Mouse (Mus musculus): ENCODE data around the gene Ift80. TPM values are rescaled to one million over a fixed set of nuclear protein-coding genes. Genes with fewer than 3 reads are reported as not detected.

Ift80 gene
- polyA plus RNA-seq, 1 experiment from 2014 or later = 24.0 TPM

- H3K27me3 ChIP-seq (ENCODE audit: control insufficient read depth, insufficient read depth, low read length) = no peaks in the 10 kb centered on the region
- no peak overlapping the region for H3K27ac ChIP-seq (ENCODE audit: low read depth, low read length)
- no peaks in the 10 kb centered on the region; the same call in 1 of the 2 replicates for H3K36me3 ChIP-seq (ENCODE audit: control insufficient read depth, insufficient read depth, low read length)
- H3K4me3 ChIP-seq (ENCODE audit: low read depth, low read length) = peak overlapping the region; percentile 99
- WGBS = 8% methylated on average over 21 of the region's 21 CpGs
- DNase-seq (ENCODE audit: low spot score) = no peak
- no peak for ATAC-seq (replicated peaks; ENCODE audit: low FRiP score)
- no peaks in the 10 kb centered on the region for H3K9me3 ChIP-seq (ENCODE audit: control insufficient read depth, low read length)
- H3K4me2 ChIP-seq (ENCODE audit: low read depth, low read length, severe bottlenecking) = peak overlapping the region; percentile 81
- peak overlapping the region; percentile 95 for H3K9ac ChIP-seq (ENCODE audit: low read length)
- no peaks in the 10 kb centered on the region for H3K4me1 ChIP-seq (replicated peaks; ENCODE audit: control insufficient read depth, insufficient read depth, low read length)
These were observed 1.9 kb upstream of the Ift80 start for GRCm38 (mm10) chr3:69006246-69006760.

- H3K9ac ChIP-seq (ENCODE audit: low read length) = peak overlapping the region; percentile 95
- H3K4me3 ChIP-seq (ENCODE audit: low read depth, low read length) = peak overlapping the region; percentile 99
- H3K27me3 ChIP-seq (ENCODE audit: control insufficient read depth, insufficient read depth, low read length) = no peaks in the 10 kb centered on the region
- peak; percentile 81 for DNase-seq (ENCODE audit: low spot score)
- H3K36me3 ChIP-seq (ENCODE audit: control insufficient read depth, insufficient read depth, low read length) = no peaks in the 10 kb centered on the region; the same call in 1 of the 2 replicates
- under 1% methylated on average over 72 of the region's 72 CpGs for WGBS
- peak overlapping the region; percentile 81 for H3K4me2 ChIP-seq (ENCODE audit: low read depth, low read length, severe bottlenecking)
- H3K27ac ChIP-seq (ENCODE audit: low read depth, low read length) = peak overlapping the region; percentile 90
- H3K9me3 ChIP-seq (ENCODE audit: control insufficient read depth, low read length) = no peaks in the 10 kb centered on the region
- no peaks in the 10 kb centered on the region for H3K4me1 ChIP-seq (replicated peaks; ENCODE audit: control insufficient read depth, insufficient read depth, low read length)
- peak; percentile 78 for ATAC-seq (replicated peaks; ENCODE audit: low FRiP score)
These were observed 1.2 kb upstream of the Ift80 start for GRCm38 (mm10) chr3:69005338-69006245.

DNA sequence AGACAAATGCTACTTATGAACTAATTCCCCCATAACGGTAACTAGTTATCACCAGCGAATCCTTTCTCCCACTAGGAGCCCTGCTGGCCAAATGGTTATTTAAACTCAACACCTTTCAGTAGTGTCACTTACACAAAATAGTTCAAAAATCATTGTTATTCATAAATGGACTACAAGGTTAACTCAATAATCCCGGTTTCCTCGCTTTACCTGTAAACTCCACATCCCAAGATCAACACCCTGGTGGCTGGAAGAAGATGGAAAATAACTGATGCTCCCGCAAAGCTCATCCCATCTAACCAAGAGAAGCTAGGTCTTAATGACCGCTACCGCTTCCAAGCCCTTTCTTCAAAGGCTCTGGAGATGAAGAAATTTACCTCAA is 324 bp downstream of the Ift80 start:
- DNase-seq (ENCODE audit: low spot score) = no peak
- 1% methylated on average over 7 of the region's 7 CpGs for WGBS
- H3K9me3 ChIP-seq (ENCODE audit: control insufficient read depth, low read length) = no peaks in the 10 kb centered on the region
- no peaks in the 10 kb centered on the region for H3K27me3 ChIP-seq (ENCODE audit: control insufficient read depth, insufficient read depth, low read length)
- peak overlapping the region; percentile 90 for H3K27ac ChIP-seq (ENCODE audit: low read depth, low read length)
- H3K36me3 ChIP-seq (ENCODE audit: control insufficient read depth, insufficient read depth, low read length) = no peaks in the 10 kb centered on the region
- no peaks in the 10 kb centered on the region for H3K4me1 ChIP-seq (replicated peaks; ENCODE audit: control insufficient read depth, insufficient read depth, low read length)
- peak; percentile 45 for ATAC-seq (replicated peaks; ENCODE audit: low FRiP score)
- peak overlapping the region; percentile 99 for H3K4me3 ChIP-seq (ENCODE audit: low read depth, low read length)
- H3K4me2 ChIP-seq (ENCODE audit: low read depth, low read length, severe bottlenecking) = peak overlapping the region; percentile 47
- peak overlapping the region; percentile 95 for H3K9ac ChIP-seq (ENCODE audit: low read length)

DNA sequence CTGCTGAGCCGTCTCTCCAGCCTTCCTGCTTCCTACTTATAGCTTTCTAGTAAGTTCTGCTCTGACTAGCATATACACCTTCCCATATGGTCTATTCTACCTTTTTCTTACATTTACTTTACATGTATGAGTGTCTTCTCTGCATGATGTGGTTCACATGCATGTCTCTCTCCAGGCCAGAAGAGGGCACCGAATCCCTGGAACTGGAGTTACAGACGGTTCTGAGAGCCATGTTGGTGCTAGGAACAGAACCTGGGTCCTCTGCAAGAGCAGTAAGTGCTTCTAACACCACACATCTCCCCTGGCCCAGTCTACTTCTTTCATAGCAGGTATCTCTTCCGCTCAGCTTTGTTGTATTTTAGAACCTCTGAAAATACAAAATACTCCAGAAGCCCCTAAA is 1.6 kb downstream of the Ift80 start:
- ATAC-seq (replicated peaks; ENCODE audit: low FRiP score) (no peak), DNase-seq (ENCODE audit: low spot score) (no peak)
- H3K27me3 ChIP-seq (ENCODE audit: control insufficient read depth, insufficient read depth, low read length) = no peaks in the 10 kb centered on the region
- no peak overlapping the region for H3K9ac ChIP-seq (ENCODE audit: low read length)
- no peaks in the 10 kb centered on the region for H3K4me1 ChIP-seq (replicated peaks; ENCODE audit: control insufficient read depth, insufficient read depth, low read length)
- no peaks in the 10 kb centered on the region for H3K9me3 ChIP-seq (ENCODE audit: control insufficient read depth, low read length)
- H3K4me3 ChIP-seq (ENCODE audit: low read depth, low read length) = no peak overlapping the region
- H3K27ac ChIP-seq (ENCODE audit: low read depth, low read length) = no peak overlapping the region
- H3K4me2 ChIP-seq (ENCODE audit: low read depth, low read length, severe bottlenecking) = no peak overlapping the region
- H3K36me3 ChIP-seq (ENCODE audit: control insufficient read depth, insufficient read depth, low read length) = no peaks in the 10 kb centered on the region
- WGBS = 86% methylated on average over 4 of the region's 4 CpGs

DNA sequence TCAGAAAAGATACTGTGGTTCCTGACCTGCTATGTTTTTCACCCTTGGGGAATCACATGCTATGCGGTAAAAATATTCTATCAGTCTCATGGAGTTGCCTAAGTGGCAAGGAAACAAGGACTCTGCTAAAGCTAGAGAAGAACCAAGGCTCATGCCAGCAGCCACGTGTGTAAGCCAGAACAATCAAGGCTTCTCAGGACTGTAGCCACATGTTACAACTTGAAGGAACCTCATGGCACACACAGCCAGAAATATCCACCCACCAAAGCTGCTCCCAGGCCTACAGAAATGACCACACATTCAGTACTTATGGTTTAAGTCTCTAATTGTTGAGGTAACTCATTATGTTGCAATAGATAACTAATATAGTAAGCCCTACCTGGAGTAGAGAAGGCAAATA is 17.8 kb downstream of the Ift80 start:
- DNase-seq (ENCODE audit: low spot score) = no peak

DNA sequence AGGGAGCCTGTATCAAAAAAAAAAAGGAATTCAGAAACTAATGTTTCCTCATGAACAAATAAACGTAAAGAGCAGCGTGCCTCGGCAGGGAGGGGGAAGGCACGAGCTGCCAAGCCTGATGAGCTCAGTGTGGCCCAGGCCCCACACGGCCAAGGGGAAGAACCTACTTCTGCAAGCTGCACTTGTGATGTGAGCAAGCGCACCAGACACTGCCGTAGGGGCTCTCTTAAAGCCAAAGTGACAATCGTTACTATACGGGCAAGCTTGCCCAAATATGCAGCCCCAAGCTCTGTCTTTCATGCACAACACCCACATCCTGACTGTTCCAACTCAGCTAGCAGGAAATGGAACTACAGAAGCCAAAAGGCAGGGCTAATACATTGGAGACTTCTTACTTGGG is 23.5 kb downstream of the Ift80 start:
- no peak overlapping the region for H3K4me3 ChIP-seq (ENCODE audit: low read depth, low read length)
- 87% methylated on average over 9 of the region's 9 CpGs for WGBS
- DNase-seq (ENCODE audit: low spot score) = no peak
- H3K9ac ChIP-seq (ENCODE audit: low read length) = no peak overlapping the region
- ATAC-seq (replicated peaks; ENCODE audit: low FRiP score) = no peak
- no peaks in the 10 kb centered on the region for H3K27me3 ChIP-seq (ENCODE audit: control insufficient read depth, insufficient read depth, low read length)
- H3K36me3 ChIP-seq (ENCODE audit: control insufficient read depth, insufficient read depth, low read length) = no peaks in the 10 kb centered on the region
- H3K27ac ChIP-seq (ENCODE audit: low read depth, low read length) = no peak overlapping the region
- H3K4me1 ChIP-seq (replicated peaks; ENCODE audit: control insufficient read depth, insufficient read depth, low read length) = no peaks in the 10 kb centered on the region
- no peaks in the 10 kb centered on the region for H3K9me3 ChIP-seq (ENCODE audit: control insufficient read depth, low read length)
- no peak overlapping the region for H3K4me2 ChIP-seq (ENCODE audit: low read depth, low read length, severe bottlenecking)

More for the DNA sequence above, 17.8 kb downstream of the Ift80 start:
- Histone ChIP-seq H3K9me3 (ENCODE audit: control insufficient read depth, low read length) (no peaks in the 10 kb centered on the region), H3K4me2 (ENCODE audit: low read depth, low read length, severe bottlenecking) (no peak overlapping the region), H3K4me1 (replicated peaks; ENCODE audit: control insufficient read depth, insufficient read depth, low read length) (no peaks in the 10 kb centered on the region), H3K27me3 (ENCODE audit: control insufficient read depth, insufficient read depth, low read length) (no peaks in the 10 kb centered on the region), H3K4me3 (ENCODE audit: low read depth, low read length) (no peak overlapping the region), H3K36me3 (ENCODE audit: control insufficient read depth, insufficient read depth, low read length) (peaks cover 5% of the 10 kb centered on the region; the same call in 1 of the 2 replicates), H3K27ac (ENCODE audit: low read depth, low read length) (no peak overlapping the region), H3K9ac (ENCODE audit: low read length) (no peak overlapping the region)
- 89% methylated on average over 2 of the region's 2 CpGs for WGBS
- ATAC-seq (replicated peaks; ENCODE audit: low FRiP score) = no peak

DNA sequence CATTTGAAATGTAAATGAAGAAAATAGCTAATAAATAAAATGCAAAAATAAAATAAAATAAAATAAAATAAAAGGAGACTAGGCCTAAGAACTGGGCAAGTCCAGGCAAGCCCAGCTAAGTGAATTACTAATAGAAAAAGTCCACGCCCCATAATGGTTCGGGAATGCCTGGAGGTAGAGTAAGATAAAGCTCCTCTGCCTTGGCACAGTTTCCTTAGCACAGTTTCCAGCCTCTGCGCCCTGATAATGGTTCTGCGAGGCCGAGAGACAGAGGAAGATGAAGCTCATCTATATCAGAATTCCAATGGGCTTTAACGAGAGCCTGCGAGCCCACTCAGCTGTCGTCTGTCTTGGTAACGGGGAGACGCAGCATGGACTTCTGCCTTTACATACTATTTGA is 25.2 kb downstream of the Ift80 start:
- WGBS = 90% methylated on average over 10 of the region's 10 CpGs
- ATAC-seq (replicated peaks; ENCODE audit: low FRiP score) = no peak
- no peak overlapping the region for H3K4me2 ChIP-seq (ENCODE audit: low read depth, low read length, severe bottlenecking)
- H3K9me3 ChIP-seq (ENCODE audit: control insufficient read depth, low read length) = no peaks in the 10 kb centered on the region
- no peak overlapping the region for H3K9ac ChIP-seq (ENCODE audit: low read length)
- no peak overlapping the region for H3K4me3 ChIP-seq (ENCODE audit: low read depth, low read length)
- DNase-seq (ENCODE audit: low spot score) = no peak
- no peaks in the 10 kb centered on the region for H3K36me3 ChIP-seq (ENCODE audit: control insufficient read depth, insufficient read depth, low read length)
- H3K4me1 ChIP-seq (replicated peaks; ENCODE audit: control insufficient read depth, insufficient read depth, low read length) = no peaks in the 10 kb centered on the region
- no peaks in the 10 kb centered on the region for H3K27me3 ChIP-seq (ENCODE audit: control insufficient read depth, insufficient read depth, low read length)
- H3K27ac ChIP-seq (ENCODE audit: low read depth, low read length) = no peak overlapping the region

- 96% methylated on average over 4 of the region's 4 CpGs for WGBS
- Histone ChIP-seq H3K9ac (ENCODE audit: low read length) (no peak overlapping the region), H3K4me2 (ENCODE audit: low read depth, low read length, severe bottlenecking) (no peak overlapping the region), H3K9me3 (ENCODE audit: control insufficient read depth, low read length) (no peaks in the 10 kb centered on the region), H3K4me3 (ENCODE audit: low read depth, low read length) (no peak overlapping the region), H3K27me3 (ENCODE audit: control insufficient read depth, insufficient read depth, low read length) (no peaks in the 10 kb centered on the region), H3K4me1 (replicated peaks; ENCODE audit: control insufficient read depth, insufficient read depth, low read length) (no peaks in the 10 kb centered on the region), H3K27ac (ENCODE audit: low read depth, low read length) (no peak overlapping the region), H3K36me3 (ENCODE audit: control insufficient read depth, insufficient read depth, low read length) (no peaks in the 10 kb centered on the region)
- no peak for ATAC-seq (replicated peaks; ENCODE audit: low FRiP score)
- DNase-seq (ENCODE audit: low spot score) = no peak
These were observed 26.7 kb downstream of the Ift80 start for GRCm38 (mm10) chr3:68977696-68978095.
